Mouse (Mus musculus) forebrain, embryonic 13.5 days (tissue): Measurements from ENCODE around the gene Gpr108. TPM values are rescaled to one million over a fixed set of nuclear protein-coding genes. Genes with fewer than 3 reads are reported as not detected.

ENCODE experiments used
- ATAC-seq: fragments of 200-750 bp; cut with Nextera tagmentation; 2 replicates; pipeline ENCODE4 v1.8.0; 2017
- H3K27ac ChIP-seq: fragments of 300-500 bp; sonication (generic); 2 replicates; pipeline ENCODE4 v1.5.1; 2015; ENCODE audit warnings: inconsistent platforms, mild to moderate bottlenecking, moderate library complexity
- H3K27me3 ChIP-seq: fragments of 300-500 bp; sonication (generic); 2 replicates; pipeline ENCODE4 v1.6.1; 2015; ENCODE audit warnings: mild to moderate bottlenecking, inconsistent platforms
- H3K36me3 ChIP-seq: fragments of 300-500 bp; sonication (generic); 2 replicates; pipeline ENCODE4 v1.6.1; 2015; ENCODE audit warnings: mild to moderate bottlenecking, inconsistent platforms; ENCODE audit not compliant: poor library complexity, severe bottlenecking
- H3K4me1 ChIP-seq: fragments of 300-500 bp; sonication (generic); 2 replicates; pipeline ENCODE4 v1.6.1; 2015; ENCODE audit warnings: inconsistent platforms
- H3K4me2 ChIP-seq: fragments of 300-500 bp; sonication (generic); 2 replicates; pipeline ENCODE4 v1.6.1; 2015; ENCODE audit warnings: inconsistent platforms, mild to moderate bottlenecking, moderate library complexity
- H3K4me3 ChIP-seq: fragments of 300-500 bp; sonication (generic); 2 replicates; pipeline ENCODE4 v1.5.1; 2015; ENCODE audit warnings: mild to moderate bottlenecking, inconsistent platforms
- H3K9ac ChIP-seq: fragments of 300-500 bp; sonication (generic); 2 replicates; pipeline ENCODE4 v1.6.1; 2015; ENCODE audit warnings: mild to moderate bottlenecking, inconsistent platforms
- H3K9me3 ChIP-seq: fragments of 300-500 bp; sonication (generic); replicated peaks from 2 replicates; pipeline ENCODE4 v1.6.1; 2016; ENCODE audit warnings: inconsistent platforms
- WGBS: fragments of 180-500 bp; shearing (Covaris S2); methylation state at CpG from one replicate; pipeline ENCODE4 v1.1.7; 2015; 5-methylcytosine and 5-hydroxymethylcytosine counted together
- polyA plus RNA-seq: library from polyadenylated mRNA; unstranded; fragments of >200 nt; fragmentation: Nextera tagmentation; extraction: Ambion mirVana; gene quantifications from 2 replicates; pipeline ENCODE4 v1.2.1, GENCODE M21; 2015

The Gpr108 gene
- polyA plus RNA-seq, 1 experiment from 2014 or later = 17.8 TPM

- H3K9me3 ChIP-seq = no peaks in the 10 kb centered on the region
- 0 out of 2 replicates have a peak, but pooled peaks cover 3% of the 10 kb centered on the region for H3K4me1 ChIP-seq
- peaks cover 34% of the 10 kb centered on the region for H3K36me3 ChIP-seq
- H3K9ac ChIP-seq = no peak overlapping the region
- ATAC-seq = peak; percentile 57
- H3K27me3 ChIP-seq = no peaks in the 10 kb centered on the region
- no peak overlapping the region for H3K4me2 ChIP-seq
- WGBS = 26% methylated on average over 21 of the region's 22 CpGs
- H3K27ac ChIP-seq = no peak overlapping the region
- H3K4me3 ChIP-seq = no peak overlapping the region
Measured at GRCm38 (mm10) chr17:57264972-57265945, 17.0 kb upstream of the Gpr108 start.

GRCm38 (mm10) chr17:57264164-57264563, 15.9 kb upstream of the Gpr108 start:
- H3K36me3 ChIP-seq = peaks cover 45% of the 10 kb centered on the region
- no peaks in the 10 kb centered on the region for H3K27me3 ChIP-seq
- 0 out of 2 replicates have a peak, but pooled peaks cover 3% of the 10 kb centered on the region for H3K4me1 ChIP-seq
- no peak overlapping the region for H3K4me2 ChIP-seq
- 91% methylated on average over 2 of the region's 2 CpGs for WGBS
- ATAC-seq = no peak; the same call in 1 of the 2 replicates
- no peak overlapping the region for H3K4me3 ChIP-seq
- H3K27ac ChIP-seq = no peak overlapping the region
- H3K9me3 ChIP-seq = no peaks in the 10 kb centered on the region
- H3K9ac ChIP-seq = no peak overlapping the region

GRCm38 (mm10) chr17:57262901-57263550, 14.8 kb upstream of the Gpr108 start:
- Histone ChIP-seq H3K4me2 (no peak overlapping the region), H3K4me3 (no peak overlapping the region), H3K36me3 (peaks cover 56% of the 10 kb centered on the region), H3K9ac (no peak overlapping the region), H3K27me3 (no peaks in the 10 kb centered on the region), H3K4me1 (0 out of 2 replicates have a peak, but pooled peaks cover 3% of the 10 kb centered on the region), H3K27ac (no peak overlapping the region), H3K9me3 (no peaks in the 10 kb centered on the region)
- ATAC-seq = no peak
- WGBS = 93% methylated on average over 17 of the region's 17 CpGs

GRCm38 (mm10) chr17:57261796-57262195, 13.6 kb upstream of the Gpr108 start:
- ATAC-seq = no peak
- peaks cover 66% of the 10 kb centered on the region for H3K36me3 ChIP-seq
- H3K4me1 ChIP-seq = 0 out of 2 replicates have a peak, but pooled peaks cover 3% of the 10 kb centered on the region
- H3K9ac ChIP-seq = no peak overlapping the region
- no peak overlapping the region for H3K4me3 ChIP-seq
- no peaks in the 10 kb centered on the region for H3K9me3 ChIP-seq
- H3K27me3 ChIP-seq = no peaks in the 10 kb centered on the region
- no peak overlapping the region for H3K27ac ChIP-seq
- WGBS = 44% methylated on average over 1 of the region's 1 CpGs
- no peak overlapping the region for H3K4me2 ChIP-seq

GRCm38 (mm10) chr17:57261286-57261685, 13.0 kb upstream of the Gpr108 start:
- ATAC-seq = no peak
- peaks cover 69% of the 10 kb centered on the region for H3K36me3 ChIP-seq
- H3K9ac ChIP-seq = no peak overlapping the region
- no peak overlapping the region for H3K27ac ChIP-seq
- 0 out of 2 replicates have a peak, but pooled peaks cover 3% of the 10 kb centered on the region for H3K4me1 ChIP-seq
- H3K27me3 ChIP-seq = no peaks in the 10 kb centered on the region
- H3K4me3 ChIP-seq = no peak overlapping the region
- 91% methylated on average over 4 of the region's 4 CpGs for WGBS
- no peak overlapping the region for H3K4me2 ChIP-seq
- no peaks in the 10 kb centered on the region for H3K9me3 ChIP-seq

GRCm38 (mm10) chr17:57260351-57260750, 12.1 kb upstream of the Gpr108 start:
- Histone ChIP-seq H3K27ac (no peak overlapping the region), H3K36me3 (peaks cover 72% of the 10 kb centered on the region), H3K4me2 (no peak overlapping the region), H3K27me3 (no peaks in the 10 kb centered on the region), H3K4me3 (no peak overlapping the region), H3K9ac (no peak overlapping the region), H3K4me1 (0 out of 2 replicates have a peak, but pooled peaks cover 3% of the 10 kb centered on the region), H3K9me3 (no peaks in the 10 kb centered on the region)
- WGBS = 91% methylated on average over 9 of the region's 9 CpGs
- ATAC-seq = no peak

GRCm38 (mm10) chr17:57259742-57260141, 11.5 kb upstream of the Gpr108 start:
- Histone ChIP-seq H3K27me3 (no peaks in the 10 kb centered on the region), H3K4me3 (no peak overlapping the region), H3K4me1 (0 out of 2 replicates have a peak, but pooled peaks cover under 1% of the 10 kb centered on the region), H3K36me3 (peaks cover 79% of the 10 kb centered on the region), H3K27ac (no peak overlapping the region), H3K9ac (no peak overlapping the region), H3K9me3 (no peaks in the 10 kb centered on the region), H3K4me2 (no peak overlapping the region)
- ATAC-seq = no peak
- 94% methylated on average over 8 of the region's 8 CpGs for WGBS

GRCm38 (mm10) chr17:57258191-57258590, 9.9 kb upstream of the Gpr108 start:
- Histone ChIP-seq H3K4me3 (no peak overlapping the region), H3K36me3 (peaks cover 84% of the 10 kb centered on the region), H3K27ac (no peak overlapping the region), H3K4me1 (no peaks in the 10 kb centered on the region), H3K9ac (no peak overlapping the region), H3K4me2 (no peak overlapping the region), H3K9me3 (no peaks in the 10 kb centered on the region), H3K27me3 (no peaks in the 10 kb centered on the region)
- WGBS = 88% methylated on average over 3 of the region's 3 CpGs
- no peak for ATAC-seq

- no peaks in the 10 kb centered on the region for H3K27me3 ChIP-seq
- H3K4me2 ChIP-seq = no peak overlapping the region
- no peaks in the 10 kb centered on the region for H3K4me1 ChIP-seq
- no peak overlapping the region for H3K4me3 ChIP-seq
- no peak overlapping the region for H3K27ac ChIP-seq
- H3K9me3 ChIP-seq = no peaks in the 10 kb centered on the region
- no peak for ATAC-seq
- WGBS = 95% methylated on average over 22 of the region's 22 CpGs
- H3K9ac ChIP-seq = no peak overlapping the region
- H3K36me3 ChIP-seq = peaks cover 73% of the 10 kb centered on the region
Measured at GRCm38 (mm10) chr17:57256921-57257485, 8.8 kb upstream of the Gpr108 start.

GRCm38 (mm10) chr17:57255354-57255753, 7.1 kb upstream of the Gpr108 start:
- Histone ChIP-seq H3K4me3 (no peak overlapping the region), H3K36me3 (peaks cover 56% of the 10 kb centered on the region), H3K4me1 (peaks cover 7% of the 10 kb centered on the region), H3K4me2 (no peak overlapping the region), H3K9me3 (no peaks in the 10 kb centered on the region), H3K27me3 (no peaks in the 10 kb centered on the region), H3K9ac (no peak overlapping the region), H3K27ac (no peak overlapping the region)
- no peak for ATAC-seq
- 88% methylated on average over 14 of the region's 14 CpGs for WGBS

- 85% methylated on average over 6 of the region's 6 CpGs for WGBS
Measured at GRCm38 (mm10) chr17:57253306-57253705, 5.1 kb upstream of the Gpr108 start.

GRCm38 (mm10) chr17:57251431-57251830, 3.2 kb upstream of the Gpr108 start:
- Histone ChIP-seq H3K27ac (no peak overlapping the region), H3K4me2 (no peak overlapping the region), H3K4me3 (no peak overlapping the region), H3K9me3 (no peaks in the 10 kb centered on the region), H3K27me3 (no peaks in the 10 kb centered on the region), H3K4me1 (peaks cover 33% of the 10 kb centered on the region), H3K9ac (no peak overlapping the region), H3K36me3 (peaks cover 21% of the 10 kb centered on the region)
- no peak for ATAC-seq
- WGBS = 97% methylated on average over 3 of the region's 3 CpGs

More at GRCm38 (mm10) chr17:57253306-57253705, 5.1 kb upstream of the Gpr108 start:
- no peak overlapping the region for H3K9ac ChIP-seq
- no peak overlapping the region for H3K27ac ChIP-seq
- no peaks in the 10 kb centered on the region for H3K9me3 ChIP-seq
- H3K27me3 ChIP-seq = no peaks in the 10 kb centered on the region
- H3K4me3 ChIP-seq = no peak overlapping the region
- no peak for ATAC-seq
- peaks cover 36% of the 10 kb centered on the region for H3K36me3 ChIP-seq
- H3K4me1 ChIP-seq = peaks cover 26% of the 10 kb centered on the region
- no peak overlapping the region for H3K4me2 ChIP-seq
